Mouse (Mus musculus) CD4-positive, CD25-positive, alpha-beta regulatory T cell, adult 4 months (primary cell): ENCODE results near the gene Kcnj8. TPM values are rescaled to one million over a fixed set of nuclear protein-coding genes. Genes with fewer than 3 reads are reported as not detected.

Experiments
- polyA plus RNA-seq, 2 experiments: library from polyadenylated mRNA; unstranded; fragments of 100-300 nt; shearing (Covaris generic); gene quantifications; one replicate each; pipeline ENCODE4 v1.2.1; 2017

Kcnj8 gene
- polyA plus RNA-seq, 2 experiments from 2014 or later = not detected

Other genes starting within 250 kb of the Kcnj8 start
- not detected for gene Slco1a5, start 248.6 kb downstream of the Kcnj8 start, polyA plus RNA-seq
- gene Pyroxd1, start 226.0 kb downstream of the Kcnj8 start, polyA plus RNA-seq = 10 to 100 TPM; 18.8 to 20.0 TPM
- gene Recql, start 184.5 kb downstream of the Kcnj8 start, polyA plus RNA-seq = 10 to 100 TPM; 46.9 to 49.0 TPM
- 10 to 100 TPM; 49.8 to 53.2 TPM for gene Golt1b, start 184.4 kb downstream of the Kcnj8 start, polyA plus RNA-seq
- under 1 TPM; 0.87 to 0.93 TPM for gene Spx, start 158.2 kb downstream of the Kcnj8 start, polyA plus RNA-seq
- not detected for gene Gys2, start 98.5 kb downstream of the Kcnj8 start, polyA plus RNA-seq
- 100 to 1,000 TPM in 1 of 2 experiments, 10 to 100 TPM in 1; 95.9 to 136 TPM for gene Ldhb, start 63.7 kb downstream of the Kcnj8 start, polyA plus RNA-seq
- gene Abcc9, start 130.7 kb upstream of the Kcnj8 start, polyA plus RNA-seq = not detected
- gene Cmas, start 185.1 kb upstream of the Kcnj8 start, polyA plus RNA-seq = 10 to 100 TPM; 10.1 to 16.0 TPM
- gene Sult6b2, start 232.9 kb upstream of the Kcnj8 start, polyA plus RNA-seq = not detected